7 mouse cellular contexts compared by ENCODE assay signal in the genomic region with DNA sequence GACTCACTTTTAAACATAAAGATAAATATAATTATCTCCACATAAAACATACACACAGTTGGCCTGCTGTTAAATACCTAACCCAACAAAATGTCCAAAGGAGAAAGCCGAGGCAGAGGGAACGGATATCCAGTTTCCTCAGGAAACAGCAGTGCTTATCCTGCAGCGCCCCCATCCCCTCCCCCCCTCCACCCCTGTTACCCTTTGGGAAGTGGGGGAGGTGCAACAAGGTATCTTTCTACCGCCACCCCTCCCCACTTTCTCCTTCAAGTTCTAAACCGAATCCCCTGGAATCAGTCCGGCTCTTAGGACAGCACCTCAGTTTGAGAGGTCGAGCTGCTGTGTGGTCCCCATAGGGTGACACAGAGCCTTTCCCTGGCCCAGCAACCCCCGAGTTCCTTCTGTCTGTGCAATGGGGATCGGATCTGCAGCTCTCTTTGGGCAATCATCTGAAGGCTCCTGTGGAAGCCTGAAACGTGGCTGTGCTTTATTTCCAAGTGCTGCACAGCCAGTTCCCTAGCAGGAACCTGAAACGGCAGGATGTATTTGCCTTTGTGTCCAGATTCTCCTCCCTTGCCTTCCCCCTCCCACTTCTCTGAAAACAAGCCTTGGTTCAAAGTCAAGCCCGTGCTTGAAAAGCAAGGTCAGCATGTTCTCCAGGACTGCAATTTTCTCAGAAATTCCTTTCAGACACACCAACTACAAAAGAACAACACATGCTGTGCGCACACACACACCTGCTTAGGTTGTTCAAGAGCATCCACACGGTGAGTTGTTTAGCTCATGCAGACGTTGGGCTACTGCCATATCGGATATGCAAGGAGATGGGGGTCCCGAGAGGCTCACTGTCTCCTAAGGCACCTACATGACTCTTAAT. TPM values are rescaled to one million over a fixed set of nuclear protein-coding genes. Genes with fewer than 3 reads are reported as not detected.
A peak's percentile ranks its signal among the peaks of the same experiment; 100 is the strongest.
DNase-seq lines count a peak whose midpoint lies in the region; ATAC-seq and TF ChIP-seq lines count a peak whose summit lies in the region.

No protein-coding gene starts in this region.

- peaks cover 9% of the 10 kb centered on the region; the same call in 1 of the 2 replicates for H3K36me3 ChIP-seq in midbrain, embryonic 10.5 days
- H3K36me3 ChIP-seq in midbrain, embryonic 11.5 days (ENCODE audit: control insufficient read depth, insufficient read depth, low read length), result no peaks in the 10 kb centered on the region
- H3K36me3 ChIP-seq in forebrain, postnatal 0 days (ENCODE audit: insufficient read depth), result no peaks in the 10 kb centered on the region

- H3K27ac ChIP-seq in midbrain, embryonic 10.5 days (replicated peaks), result peak overlapping the region; percentile 69
- no peak overlapping the region for H3K27ac ChIP-seq in midbrain, embryonic 11.5 days (ENCODE audit: low read depth, low read length)
- peak overlapping the region; percentile 35; the same call in 1 of the 2 replicates for H3K27ac ChIP-seq in forebrain, postnatal 0 days (ENCODE audit: low read depth, low read length)

- peaks cover 16% of the 10 kb centered on the region for H3K4me1 ChIP-seq in midbrain, embryonic 10.5 days
- no peaks in the 10 kb centered on the region for H3K4me1 ChIP-seq in midbrain, embryonic 11.5 days (ENCODE audit: control insufficient read depth, insufficient read depth, low read length)
- no peaks in the 10 kb centered on the region for H3K4me1 ChIP-seq in forebrain, postnatal 0 days (ENCODE audit: insufficient read depth)

- no peak overlapping the region for H3K4me2 ChIP-seq in midbrain, embryonic 11.5 days
- H3K4me2 ChIP-seq in forebrain, postnatal 0 days (ENCODE audit: low read depth), result no peak overlapping the region

- no peaks in the 10 kb centered on the region for H3K27me3 ChIP-seq in midbrain, embryonic 10.5 days (ENCODE audit: low read depth, poor library complexity, severe bottlenecking)
- no peaks in the 10 kb centered on the region for H3K27me3 ChIP-seq in midbrain, embryonic 11.5 days (ENCODE audit: control insufficient read depth, insufficient read depth, low read length)
- no peaks in the 10 kb centered on the region for H3K27me3 ChIP-seq in forebrain, postnatal 0 days (ENCODE audit: insufficient read depth, low read length)

- ATAC-seq in midbrain, embryonic 11.5 days (ENCODE audit: low FRiP score), result no peak
- 0 out of 2 replicates have a peak, but pooled peaks have one; percentile 18 for ATAC-seq in forebrain, postnatal 0 days

- no peak overlapping the region for H3K9ac ChIP-seq in midbrain, embryonic 11.5 days (ENCODE audit: low read length)
- no peak overlapping the region for H3K9ac ChIP-seq in forebrain, postnatal 0 days

- H3K9me3 ChIP-seq in midbrain, embryonic 10.5 days (replicated peaks), result 0 out of 2 replicates have a peak, but pooled peaks cover 5% of the 10 kb centered on the region
- H3K9me3 ChIP-seq in midbrain, embryonic 11.5 days (ENCODE audit: control insufficient read depth, low read length), result no peaks in the 10 kb centered on the region
- H3K9me3 ChIP-seq in forebrain, postnatal 0 days (ENCODE audit: low read length), result no peaks in the 10 kb centered on the region

- 44% methylated on average over 17 of the region's 17 CpGs for WGBS in midbrain, embryonic 10.5 days
- 42% methylated on average over 17 of the region's 17 CpGs for WGBS in midbrain, embryonic 11.5 days
- WGBS in forebrain, postnatal 0 days, result 43% methylated on average over 17 of the region's 17 CpGs

- DNase-seq in midbrain, embryonic 10.5 days (ENCODE audit: low spot score), result no peak
- no peak for DNase-seq in midbrain, embryonic 11.5 days (ENCODE audit: low spot score, missing footprints)
- no peak for DNase-seq in forebrain, postnatal 0 days
- DNase-seq in kidney, postnatal 36 days, result peak; percentile 60 to 77
- peak; percentile 81 for DNase-seq in yolk sac, embryonic 10.5 days (ENCODE audit: low spot score)
- no peak for DNase-seq in MN1 (ENCODE audit: low spot score)
- DNase-seq in spleen, postnatal 14 days (ENCODE audit: low spot score in 2 of 2), result no peak

- no peak overlapping the region for H3K4me3 ChIP-seq in midbrain, embryonic 10.5 days
- H3K4me3 ChIP-seq in midbrain, embryonic 11.5 days (ENCODE audit: low read depth, low read length), result no peak overlapping the region
- H3K4me3 ChIP-seq in forebrain, postnatal 0 days (ENCODE audit: low read depth, low read length), result no peak overlapping the region

- TF ChIP-seq CTCF in forebrain, postnatal 0 days (IDR thresholded peaks at IDR 0.05; ENCODE audit: low read depth), result no peak

RNA-seq across cellular contexts. Expression of gene Naa20, which starts 17.6 kb away (rescaled TPM):
- polyA plus RNA-seq in midbrain, embryonic 10.5 days (2016; fragmentation: Nextera tagmentation; extraction: Ambion mirVana), result 150 and 151 TPM in 2 replicates
- polyA plus RNA-seq in midbrain, embryonic 11.5 days (2014; fragmentation: Nextera tagmentation; extraction: Ambion mirVana), result 147 and 151 TPM in 2 replicates
- total RNA-seq in forebrain, postnatal 0 days (2014; rRNA removed), result 124 and 145 TPM in 2 replicates
- 152 and 176 TPM in 2 replicates for polyA plus RNA-seq in forebrain, postnatal 0 days (2015; fragmentation: Nextera tagmentation; extraction: Ambion mirVana)

RNA-seq across cellular contexts. Expression of gene Cfap61, which starts 50.3 kb away (rescaled TPM):
- 0.75 and 0.78 TPM in 2 replicates for polyA plus RNA-seq in midbrain, embryonic 10.5 days (2016; fragmentation: Nextera tagmentation; extraction: Ambion mirVana)
- polyA plus RNA-seq in midbrain, embryonic 11.5 days (2014; fragmentation: Nextera tagmentation; extraction: Ambion mirVana), result 0.87 and 1.2 TPM in 2 replicates
- 2.5 and 7.4 TPM in 2 replicates for total RNA-seq in forebrain, postnatal 0 days (2014; rRNA removed)
- polyA plus RNA-seq in forebrain, postnatal 0 days (2015; fragmentation: Nextera tagmentation; extraction: Ambion mirVana), result 2.3 and 3.9 TPM in 2 replicates

RNA-seq across cellular contexts. Expression of gene Crnkl1, which starts 50.5 kb away (rescaled TPM):
- polyA plus RNA-seq in midbrain, embryonic 10.5 days (2016; fragmentation: Nextera tagmentation; extraction: Ambion mirVana), result 34.7 and 38.7 TPM in 2 replicates
- polyA plus RNA-seq in midbrain, embryonic 11.5 days (2014; fragmentation: Nextera tagmentation; extraction: Ambion mirVana), result 44.2 and 46.6 TPM in 2 replicates
- 24.5 and 30.5 TPM in 2 replicates for total RNA-seq in forebrain, postnatal 0 days (2014; rRNA removed)
- polyA plus RNA-seq in forebrain, postnatal 0 days (2015; fragmentation: Nextera tagmentation; extraction: Ambion mirVana), result 13.0 and 15.5 TPM in 2 replicates

Comparison
In these comparisons a context has a peak if more than half of its experiments do, and no peak if none do; other contexts are left out.
1. DNase-seq: peak in kidney, postnatal 36 days (2 of 2) and yolk sac, embryonic 10.5 days (single experiment); none in midbrain, embryonic 10.5 days (single experiment), midbrain, embryonic 11.5 days (single experiment), forebrain, postnatal 0 days (single experiment), MN1 (single experiment) and spleen, postnatal 14 days (0 of 2).